Mouse (Mus musculus): ENCODE data around the gene Crnkl1.

DNA sequence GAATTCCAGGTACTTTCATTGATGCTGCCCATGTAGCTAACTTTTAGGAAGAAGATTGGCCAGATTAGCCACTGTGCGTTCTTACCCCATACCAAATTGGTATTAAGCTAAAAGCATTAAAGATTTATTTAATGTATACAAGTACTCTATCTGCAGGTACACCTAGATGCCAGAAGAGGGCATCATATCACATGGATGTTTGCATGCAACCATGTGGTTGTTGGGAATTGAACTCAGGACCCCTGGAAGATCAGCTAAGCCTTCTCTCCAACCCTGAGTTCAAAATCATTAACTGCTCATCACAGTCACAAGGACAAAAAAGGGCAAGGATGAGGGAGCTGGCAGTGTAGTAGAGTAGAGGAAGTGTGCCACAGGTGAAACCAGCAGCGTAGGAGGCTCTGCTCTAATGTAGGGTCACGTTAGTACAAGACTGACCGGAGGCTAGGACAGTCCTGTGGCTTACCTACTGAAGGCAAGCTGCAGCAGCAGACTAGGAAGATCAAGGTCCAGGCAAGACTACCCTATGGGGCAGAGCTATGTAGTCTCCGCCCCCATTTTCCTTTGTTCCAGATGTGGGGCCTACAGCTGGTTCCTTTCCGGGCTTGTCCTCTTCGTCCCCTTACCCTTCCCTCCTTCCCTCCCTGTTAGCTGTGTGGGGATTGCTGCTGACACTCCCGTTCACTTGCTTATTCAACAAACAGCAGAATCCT lies 13.7 kb downstream of the Crnkl1 start:
- no peak for TF ChIP-seq POLR2A (IDR thresholded peaks at IDR 0.05; ENCODE audit: control insufficient read depth, extremely low read depth, insufficient read depth, low read length, poor library complexity)
- TF ChIP-seq CTCF (IDR thresholded peaks at IDR 0.05; ENCODE audit: borderline replicate concordance, control insufficient read depth, extremely low read depth, insufficient read depth, low read length, poor library complexity): no peak

All from thymus, adult 2 months (tissue).